Mouse (Mus musculus) spleen, adult 10 weeks (tissue): ENCODE measurements around the gene Edc3. TPM values are rescaled to one million over a fixed set of nuclear protein-coding genes. Genes with fewer than 3 reads are reported as not detected.

ENCODE experiments used
- polyA plus RNA-seq: library from polyadenylated mRNA; stranded (reverse); fragments of 350-450 nt; fragmentation: Illumina TruSeq; extraction: RNeasy Lipid Tissue Mini Kit (QIAGEN cat#74804); gene quantifications from one replicate; pipeline ENCODE4 v1.2.3, GENCODE M21; 2015; ENCODE audit warnings: low replicate concordance; ENCODE audit not compliant: insufficient read depth

Gene Edc3
- polyA plus RNA-seq, result 17.7 TPM

DNA sequence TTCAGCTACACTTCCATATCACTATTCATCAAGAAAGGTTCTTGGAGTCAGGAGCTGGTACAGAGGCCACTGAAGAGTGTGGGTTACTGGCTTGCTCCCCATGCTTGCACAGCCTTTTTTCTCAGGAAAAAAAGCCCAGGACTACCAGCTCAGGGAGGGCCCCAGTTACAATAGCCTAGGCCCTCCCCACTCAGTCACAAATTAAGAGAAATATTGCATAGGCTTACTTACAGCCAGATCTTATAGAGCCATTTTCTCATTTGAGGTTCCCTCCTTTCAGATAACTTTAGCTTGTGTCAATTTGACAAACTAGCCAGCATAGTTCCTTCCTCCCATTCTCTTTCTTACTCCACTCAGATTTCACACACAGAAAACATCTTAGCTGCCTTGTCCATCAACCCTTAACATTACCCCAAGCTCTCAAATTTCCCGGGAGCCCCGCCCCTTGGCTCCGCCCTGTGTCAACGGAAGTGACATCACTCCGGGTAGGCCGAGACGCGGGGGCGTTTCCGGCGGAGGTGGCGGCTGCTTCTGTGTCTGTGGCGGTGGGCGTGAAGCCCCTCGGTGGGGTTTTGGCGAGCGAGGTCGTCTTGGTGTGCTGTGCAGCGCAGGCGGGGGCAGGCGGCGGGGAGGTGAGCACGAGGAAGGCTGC lies at the start of gene Edc3:
Gene Edc3 (plus strand): TSS at position 473 of the 652 bp plus-strand sequence.

GRCm38 (mm10) chr9:57683520-57683919 lies 24.8 kb upstream of the Edc3 start, which contains the start of gene Cyp1a2:
TSS of gene Cyp1a2 (minus strand) at chr9:57683703.

GRCm38 (mm10) chr9:57687751-57688150 lies 20.6 kb upstream of the Edc3 start, which contains the start of gene Cyp1a1:
TSS of gene Cyp1a1 (plus strand) at chr9:57687928.

DNA sequence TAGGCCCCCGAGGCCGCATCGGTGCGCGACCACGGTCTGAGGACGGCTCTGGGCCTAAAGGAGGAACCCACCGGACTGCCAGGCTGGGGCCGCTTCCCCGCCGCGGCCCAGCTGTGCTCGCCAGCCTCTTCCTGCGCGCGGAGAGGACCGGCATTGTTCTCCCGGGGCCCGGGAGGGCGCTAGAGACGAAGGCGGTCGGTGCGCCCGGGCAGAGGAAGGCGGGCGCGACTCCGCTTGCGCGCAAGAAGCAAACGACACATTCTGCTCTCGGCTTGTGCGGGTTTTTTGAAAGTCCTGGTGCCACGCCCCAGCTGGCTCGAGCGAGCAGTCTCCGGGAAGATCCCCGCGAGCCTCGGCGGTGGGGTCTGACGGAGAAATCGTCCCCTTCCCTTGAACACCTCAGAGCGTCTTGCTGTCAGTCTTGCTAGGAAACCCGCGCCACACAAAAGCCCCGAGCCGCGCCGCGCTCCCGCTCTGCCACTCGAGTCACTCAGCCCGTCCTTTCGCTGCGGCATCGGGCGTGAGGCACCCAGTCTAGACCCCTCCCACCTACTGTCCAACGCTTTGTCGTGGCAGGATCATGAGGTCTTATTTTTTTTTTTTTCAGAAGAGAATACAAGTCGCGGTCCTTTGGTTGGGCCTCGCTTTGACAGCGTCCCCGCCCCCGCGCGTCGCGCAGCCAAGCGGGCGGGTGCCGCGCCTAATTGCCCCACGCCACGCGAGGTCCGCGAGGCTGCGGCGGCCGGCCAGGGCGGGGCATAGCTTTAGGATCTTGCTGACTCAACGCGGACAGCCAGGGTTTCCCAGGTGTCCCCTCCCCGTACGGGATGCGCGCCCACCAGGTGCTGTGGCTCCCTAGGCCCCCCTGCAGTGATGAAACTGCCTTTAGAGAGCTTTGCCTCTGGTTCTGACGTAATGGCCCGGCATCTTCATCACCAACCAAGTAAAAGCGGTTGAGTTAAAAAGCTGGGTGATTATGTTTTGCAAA lies 57.3 kb downstream of the Edc3 start, which contains the start of gene Clk3:
Gene Clk3 (minus strand): TSS at position 497 of the 988 bp plus-strand sequence.

Other genes starting within 250 kb of the Edc3 start
- gene Scamp5, start 240.5 kb upstream of the Edc3 start, polyA plus RNA-seq, result 9.7 TPM
- not detected for gene Rpp25, start 204.5 kb upstream of the Edc3 start, polyA plus RNA-seq
- gene Cox5a, start 187.3 kb upstream of the Edc3 start, polyA plus RNA-seq, result 346 TPM
- 22.1 TPM for gene Fam219b, start 171.0 kb upstream of the Edc3 start, polyA plus RNA-seq
- gene Mpi, start 155.8 kb upstream of the Edc3 start, polyA plus RNA-seq, result 18.1 TPM
- 64.8 TPM for gene Scamp2, start 147.6 kb upstream of the Edc3 start, polyA plus RNA-seq
- gene Ulk3, start 119.1 kb upstream of the Edc3 start, polyA plus RNA-seq, result 46.6 TPM
- not detected for gene Cplx3, start 102.3 kb upstream of the Edc3 start, polyA plus RNA-seq
- not detected for gene Lman1l, start 87.8 kb upstream of the Edc3 start, polyA plus RNA-seq
- 262 TPM for gene Csk, start 54.9 kb upstream of the Edc3 start, polyA plus RNA-seq
- not detected for gene Cyp1a2, start 24.8 kb upstream of the Edc3 start, polyA plus RNA-seq
- 0.30 TPM for gene Cyp1a1, start 20.6 kb upstream of the Edc3 start, polyA plus RNA-seq
- gene Clk3, start 57.3 kb downstream of the Edc3 start, polyA plus RNA-seq, result 95.7 TPM
- 45.0 TPM for gene Arid3b, start 128.3 kb downstream of the Edc3 start, polyA plus RNA-seq
- gene Ubl7, start 202.4 kb downstream of the Edc3 start, polyA plus RNA-seq, result 78.1 TPM
- 15.8 TPM for gene Sema7a, start 231.6 kb downstream of the Edc3 start, polyA plus RNA-seq